Mouse (Mus musculus) ES-CJ7 (cell line): ENCODE measurements around the gene Pex26.

Source experiments
- DNase-seq: peaks from one replicate; pipeline ENCODE4 v3.0.0; 2011; ENCODE audit warnings: low read depth, low spot score

Pex26 gene

GRCm38 (mm10) chr6:121206481-121206880 lies 23.0 kb downstream of the Pex26 start:
- DNase-seq, result no peak

GRCm38 (mm10) chr6:121209584-121209983 lies 26.1 kb downstream of the Pex26 start:
- DNase-seq, result no peak

GRCm38 (mm10) chr6:121210149-121210925 lies 26.9 kb downstream of the Pex26 start, which contains the start of gene Tuba8:
Tuba8 (plus strand) TSS chr6:121210696.
- no peak for DNase-seq

DNA sequence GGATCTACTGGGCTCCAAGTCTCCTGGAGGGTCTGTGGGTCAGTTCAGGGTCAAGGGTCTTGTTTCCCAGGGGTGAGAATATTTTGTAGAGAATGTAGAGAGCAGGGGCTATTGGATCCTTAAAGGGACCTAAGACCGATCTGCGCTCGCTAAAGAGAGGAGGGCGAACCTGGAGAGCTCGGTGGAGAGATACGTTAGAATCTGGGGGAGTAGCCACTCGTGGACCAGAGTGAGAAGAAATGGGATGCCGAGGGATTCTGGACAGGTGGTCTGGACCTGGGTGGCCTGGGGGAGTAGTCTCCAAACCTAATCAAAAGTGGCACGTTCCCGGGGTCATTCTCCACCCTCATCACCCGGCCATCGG lies 27.4 kb downstream of the Pex26 start:
- DNase-seq, result no peak

- DNase-seq, result peak; percentile 23
Measured at GRCm38 (mm10) chr6:121211743-121212142, 28.3 kb downstream of the Pex26 start.

DNA sequence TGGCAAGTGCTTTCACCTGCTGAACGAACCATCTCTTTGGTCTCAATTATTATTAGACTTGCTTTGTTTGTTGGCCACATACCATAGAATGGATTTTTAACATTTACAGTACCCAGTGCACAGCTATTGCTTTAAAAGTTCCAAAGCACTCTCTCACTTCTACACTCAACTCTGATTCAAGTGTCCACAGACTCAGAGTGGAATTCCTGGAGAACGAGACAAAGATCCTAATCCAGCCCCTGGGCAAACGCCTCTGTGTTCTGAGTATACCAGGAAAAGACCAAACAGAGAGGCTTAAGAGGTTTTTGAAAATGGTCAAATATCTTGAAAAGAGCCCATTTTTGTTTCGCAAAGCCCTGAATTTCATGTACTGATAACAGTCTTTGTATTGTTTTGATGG lies 29.5 kb downstream of the Pex26 start:
- no peak for DNase-seq

DNA sequence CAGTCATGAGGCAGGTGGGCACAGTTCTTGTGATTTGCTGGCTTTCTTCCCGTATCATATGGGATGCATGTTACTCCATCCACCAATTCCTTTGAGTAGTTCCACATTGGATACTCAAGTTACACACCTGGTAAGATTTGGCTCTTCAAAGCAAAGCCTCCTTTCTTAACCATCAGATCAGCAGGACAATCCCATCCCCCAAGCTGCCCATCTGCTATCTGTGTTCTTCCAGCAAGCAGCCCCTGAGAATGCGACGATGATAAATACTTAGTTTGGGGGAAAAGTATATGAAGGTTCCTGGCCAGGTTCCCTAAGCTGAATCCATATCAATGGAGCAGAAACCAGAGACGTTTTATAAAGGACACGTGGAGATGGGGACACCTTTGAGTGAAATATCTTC lies 30.8 kb downstream of the Pex26 start:
- DNase-seq, result no peak

GRCm38 (mm10) chr6:121214667-121215330 lies 31.3 kb downstream of the Pex26 start:
- no peak for DNase-seq

DNA sequence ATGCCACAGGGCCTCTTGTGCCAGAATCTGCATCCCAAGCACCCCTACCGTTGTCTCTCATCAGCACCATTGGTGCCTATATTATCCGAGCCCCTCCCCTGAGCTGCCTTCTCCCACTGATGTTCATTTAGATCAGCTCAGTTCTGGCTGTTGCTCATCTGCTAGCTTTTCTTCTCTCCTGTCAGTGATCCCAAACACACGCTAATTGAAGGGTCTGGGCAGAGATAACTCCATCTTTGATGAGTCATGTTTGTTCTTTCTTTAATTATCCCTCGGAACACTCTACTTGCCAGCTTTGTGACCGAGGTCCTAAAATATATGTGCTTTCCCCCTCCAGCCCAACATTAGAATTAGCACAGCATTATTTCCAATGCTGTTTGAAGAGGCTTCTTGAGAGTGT lies 31.9 kb downstream of the Pex26 start:
- no peak for DNase-seq

- DNase-seq, result no peak
Measured at GRCm38 (mm10) chr6:121215896-121216295, 32.4 kb downstream of the Pex26 start.

DNA sequence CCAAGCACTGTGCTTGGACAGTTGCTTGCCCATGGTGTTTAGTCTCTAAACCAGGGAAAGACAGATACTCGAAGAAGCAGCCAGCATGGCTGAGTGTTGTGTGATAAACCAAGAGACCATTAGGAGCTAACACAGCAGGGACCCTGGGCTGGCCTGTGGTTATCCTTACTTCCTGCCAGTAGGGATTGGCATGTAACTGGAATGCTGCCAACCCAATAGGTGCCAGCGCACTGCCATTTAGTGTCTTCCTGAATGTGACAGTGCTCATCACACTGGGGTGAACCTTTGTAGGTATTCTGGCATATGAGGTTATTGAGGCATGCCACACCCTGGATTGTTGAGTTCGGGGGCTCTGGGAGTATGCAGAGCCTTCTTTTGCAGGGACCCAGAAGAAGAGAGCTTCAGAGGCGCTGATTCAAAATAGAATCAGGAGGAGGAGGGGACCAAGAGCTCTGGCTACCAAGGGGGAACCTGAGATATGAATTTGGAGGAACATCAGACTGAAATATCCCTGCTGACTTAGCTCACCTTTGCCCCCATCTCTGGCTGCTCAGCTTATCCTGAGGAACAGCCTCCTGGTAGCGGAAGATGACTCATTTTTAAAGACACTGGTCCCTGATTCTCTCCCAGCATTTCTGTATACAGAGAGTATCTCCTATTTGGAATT lies 33.3 kb downstream of the Pex26 start:
- no peak for DNase-seq

- DNase-seq, result no peak
Measured at GRCm38 (mm10) chr6:121218002-121218401, 34.5 kb downstream of the Pex26 start.

DNA sequence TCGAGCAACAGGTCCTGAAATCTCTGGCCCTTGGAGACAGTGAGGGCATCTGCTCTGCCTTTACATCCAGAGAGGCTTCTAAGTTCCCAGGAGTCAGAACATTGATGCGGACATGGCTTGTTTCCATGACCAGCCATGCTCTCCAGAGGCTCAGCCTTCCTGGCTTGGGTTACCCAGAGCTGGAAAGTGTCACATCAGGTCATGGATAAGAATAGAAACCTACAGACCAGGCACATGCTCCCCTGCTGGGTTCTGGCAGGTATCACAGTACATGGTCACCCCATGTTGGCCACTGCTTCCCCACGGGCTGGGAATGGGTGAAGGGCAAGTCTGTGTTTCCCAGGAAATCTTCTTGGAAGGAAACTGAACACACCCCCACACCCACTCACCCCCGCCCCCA lies 35.9 kb downstream of the Pex26 start:
- no peak for DNase-seq

- no peak for DNase-seq
Measured at GRCm38 (mm10) chr6:121220181-121220580, 36.7 kb downstream of the Pex26 start.

- no peak for DNase-seq
Measured at GRCm38 (mm10) chr6:121221876-121222597, 38.6 kb downstream of the Pex26 start.

DNA sequence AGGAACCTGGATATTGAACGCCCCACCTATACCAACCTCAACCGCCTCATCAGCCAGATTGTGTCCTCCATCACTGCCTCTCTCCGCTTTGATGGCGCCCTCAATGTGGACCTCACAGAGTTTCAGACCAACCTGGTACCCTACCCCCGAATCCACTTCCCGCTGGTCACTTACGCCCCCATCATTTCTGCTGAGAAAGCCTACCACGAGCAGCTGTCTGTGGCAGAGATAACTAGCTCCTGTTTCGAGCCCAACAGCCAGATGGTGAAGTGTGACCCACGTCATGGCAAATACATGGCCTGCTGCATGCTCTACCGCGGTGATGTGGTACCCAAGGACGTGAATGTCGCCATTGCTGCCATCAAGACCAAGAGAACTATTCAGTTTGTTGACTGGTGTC lies 39.5 kb downstream of the Pex26 start:
- DNase-seq, result no peak

DNA sequence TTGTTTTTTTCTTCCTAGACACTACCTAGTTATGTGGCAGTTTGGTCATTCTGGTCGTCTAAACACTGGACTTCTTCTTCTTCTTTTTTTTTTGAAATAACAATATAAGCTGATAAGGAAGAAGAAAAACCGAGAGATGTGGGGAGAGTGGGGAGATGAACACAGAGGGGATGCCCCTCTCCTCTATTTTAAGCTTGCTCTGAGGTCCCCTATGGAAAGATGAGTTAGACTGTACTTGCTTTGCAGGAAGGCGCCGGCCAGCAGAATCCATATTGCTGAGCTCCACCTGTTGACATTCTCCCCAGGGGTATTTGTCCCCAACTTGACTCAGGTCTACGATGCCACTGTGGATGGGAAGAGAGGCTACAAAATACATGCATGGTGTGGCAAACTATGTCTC lies 40.6 kb downstream of the Pex26 start:
- no peak for DNase-seq

DNA sequence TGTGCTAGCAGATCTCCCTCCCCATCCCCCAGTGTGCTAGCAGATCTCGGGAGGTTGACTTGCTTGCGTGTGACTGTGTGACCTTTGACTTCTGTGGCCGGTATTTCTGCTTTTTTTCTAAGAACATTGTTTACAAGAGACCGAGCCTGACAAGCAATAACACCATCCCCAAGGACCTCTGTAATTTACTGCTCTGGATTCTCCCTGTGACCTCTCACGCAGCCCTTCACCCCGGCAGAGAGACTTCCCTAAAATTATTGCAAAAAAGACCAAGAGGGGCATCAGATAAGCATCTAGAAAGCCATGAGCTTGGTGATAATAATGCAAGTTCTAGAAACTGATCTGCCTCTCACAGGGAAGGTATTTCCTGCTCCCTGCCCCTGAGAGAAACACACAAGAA lies 41.5 kb downstream of the Pex26 start:
- DNase-seq, result no peak

- no peak for DNase-seq
Measured at GRCm38 (mm10) chr6:121226043-121226442, 42.6 kb downstream of the Pex26 start.

DNA sequence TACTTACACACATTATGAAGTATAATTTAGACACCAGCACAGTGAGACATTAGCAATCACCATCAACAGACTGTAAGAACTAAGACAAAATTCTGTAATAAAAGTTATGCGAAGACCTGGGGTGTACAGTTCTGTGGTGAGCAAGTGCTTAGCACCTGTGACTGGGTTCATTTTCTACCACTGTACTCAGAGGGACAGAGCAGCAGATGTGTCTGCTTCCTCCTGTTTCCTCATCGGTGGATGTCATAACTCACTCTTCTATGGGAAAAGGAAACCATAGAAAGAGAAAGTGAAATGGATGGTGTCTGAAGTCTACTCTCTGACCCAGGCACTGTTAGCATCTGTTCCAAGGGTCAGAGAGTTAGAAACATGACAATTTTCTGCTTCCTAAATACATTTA lies 43.3 kb downstream of the Pex26 start:
- DNase-seq, result no peak

DNA sequence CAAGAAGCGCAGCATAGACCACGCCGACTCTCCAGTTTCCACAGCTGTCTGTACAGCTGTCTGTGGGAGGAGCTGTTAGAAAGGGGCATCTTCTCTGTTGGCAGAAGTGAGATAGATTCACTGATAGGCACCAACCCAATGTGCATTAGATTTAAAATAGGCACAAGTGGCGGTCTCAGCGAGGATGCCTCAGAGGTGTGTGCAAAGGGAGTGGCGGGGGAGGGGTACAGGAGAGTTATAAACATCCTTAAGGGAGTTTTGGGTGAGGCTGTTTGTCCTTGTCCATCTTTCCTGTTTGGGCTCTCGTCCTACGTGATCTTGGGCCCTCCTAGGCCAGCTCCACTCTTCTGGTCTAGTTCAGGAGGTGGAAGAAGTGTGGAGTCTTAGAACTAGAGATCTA lies 45.0 kb downstream of the Pex26 start:
- DNase-seq, result no peak

GRCm38 (mm10) chr6:121232652-121233051 lies 49.2 kb downstream of the Pex26 start:
- no peak for DNase-seq
